Mouse (Mus musculus) Muller cell, postnatal 12 days (primary cell): ENCODE measurements around the gene Gpr18.
"Not testable (repeated sequence)": the region's sequence is repeated elsewhere in the genome, so short reads cannot be mapped to it uniquely, and the experiment has no call there.

Experiments used
- DNase-seq: peaks from one replicate; pipeline ENCODE4 v3.0.0-alpha.2; 2015; ENCODE audit errors: inconsistent ontology term

Gene Gpr18

GRCm38 (mm10) chr14:121893747-121894146 is 21.8 kb downstream of the Gpr18 start:
- DNase-seq, result no peak

- DNase-seq, result no peak
Observed at GRCm38 (mm10) chr14:121884150-121884797, 31.3 kb downstream of the Gpr18 start.

- DNase-seq, result no peak
Observed at GRCm38 (mm10) chr14:121881211-121881610, 34.4 kb downstream of the Gpr18 start.

- DNase-seq, result peak; percentile 8
Observed at GRCm38 (mm10) chr14:121879266-121879840, 36.2 kb downstream of the Gpr18 start.

- no peak for DNase-seq
Observed at GRCm38 (mm10) chr14:121878859-121879206, 36.7 kb downstream of the Gpr18 start.

GRCm38 (mm10) chr14:121878176-121878858 is 37.3 kb downstream of the Gpr18 start, which contains the start of gene Ubac2:
Gene Ubac2, plus strand, starts transcription at chr14:121878620.
- peak; percentile 98 for DNase-seq

GRCm38 (mm10) chr14:121877640-121878039 is 37.9 kb downstream of the Gpr18 start:
- no peak for DNase-seq

- DNase-seq, result no peak
Observed at GRCm38 (mm10) chr14:121876860-121877259, 38.7 kb downstream of the Gpr18 start.

GRCm38 (mm10) chr14:121876190-121876589 is 39.4 kb downstream of the Gpr18 start:
- DNase-seq, result not testable (repeated sequence)

- no peak for DNase-seq
Observed at GRCm38 (mm10) chr14:121873646-121874045, 41.9 kb downstream of the Gpr18 start.

- DNase-seq, result no peak
Observed at GRCm38 (mm10) chr14:121873172-121873571, 42.4 kb downstream of the Gpr18 start.

- no peak for DNase-seq
Observed at GRCm38 (mm10) chr14:121872760-121873159, 42.8 kb downstream of the Gpr18 start.

- DNase-seq, result peak; percentile 14
Observed at GRCm38 (mm10) chr14:121869111-121869510, 46.5 kb downstream of the Gpr18 start.

GRCm38 (mm10) chr14:121866574-121866973 is 49.0 kb downstream of the Gpr18 start:
- DNase-seq, result no peak

- peak; percentile 42 for DNase-seq
Observed at GRCm38 (mm10) chr14:121865162-121865561, 50.4 kb downstream of the Gpr18 start.
